Mouse (Mus musculus) heart, postnatal 10 days (tissue): Measurements from ENCODE around the gene Eml4. TPM values are rescaled to one million over a fixed set of nuclear protein-coding genes. Genes with fewer than 3 reads are reported as not detected.

Experiments
- total RNA-seq, 2 experiments: library from RNA; stranded (reverse); gene quantifications; 2 replicates each; pipeline ENCODE4 v1.2.3; 2021

Gene Eml4
- total RNA-seq, 2 experiments from 2014 or later, result 10.5 to 12.9 TPM

Other genes with a start within 250 kb of the Eml4 start
- gene Pkdcc, start 135.6 kb upstream of the Eml4 start, total RNA-seq, result 10 to 100 TPM; 46.5 to 50.4 TPM
- gene Cox7a2l, start 166.4 kb downstream of the Eml4 start, total RNA-seq, result 100 to 1,000 TPM; 314 to 318 TPM